Mouse (Mus musculus) liver, embryonic 15.5 days (tissue): ENCODE results near the gene 4933402J07Rik. TPM values are rescaled to one million over a fixed set of nuclear protein-coding genes. Genes with fewer than 3 reads are reported as not detected.

ENCODE experiments used
- ATAC-seq: fragments of 200-750 bp; cut with Nextera tagmentation; 2 replicates; pipeline ENCODE4 v1.8.0; 2017; ENCODE audit warnings: moderate number of reproducible peaks, mild to moderate bottlenecking, moderate library complexity; ENCODE audit not compliant: insufficient read depth
- H3K27ac ChIP-seq: fragments of 300-500 bp; sonication (generic); replicated peaks from 2 replicates; pipeline ENCODE4 v1.5.1; 2015; ENCODE audit warnings: mild to moderate bottlenecking, inconsistent platforms
- H3K27me3 ChIP-seq: fragments of 300-500 bp; sonication (generic); 2 replicates; pipeline ENCODE4 v1.6.1; 2015; ENCODE audit warnings: mild to moderate bottlenecking, inconsistent platforms
- H3K36me3 ChIP-seq: fragments of 300-500 bp; sonication (generic); replicated peaks from 2 replicates; pipeline ENCODE4 v1.6.1; 2015; ENCODE audit warnings: moderate library complexity, mild to moderate bottlenecking, inconsistent platforms
- H3K4me1 ChIP-seq: fragments of 300-500 bp; sonication (generic); replicated peaks from 2 replicates; pipeline ENCODE4 v1.6.1; 2015; ENCODE audit warnings: inconsistent platforms
- H3K4me2 ChIP-seq: fragments of 300-500 bp; sonication (generic); 2 replicates; pipeline ENCODE4 v1.6.1; 2015; ENCODE audit warnings: moderate library complexity, mild to moderate bottlenecking, inconsistent platforms
- H3K4me3 ChIP-seq: fragments of 300-500 bp; sonication (generic); replicated peaks from 2 replicates; pipeline ENCODE4 v1.5.1; 2015; ENCODE audit warnings: mild to moderate bottlenecking, inconsistent platforms
- H3K9ac ChIP-seq: fragments of 300-500 bp; sonication (generic); 2 replicates; pipeline ENCODE4 v1.6.1; 2015; ENCODE audit warnings: moderate library complexity, mild to moderate bottlenecking, inconsistent platforms
- H3K9me3 ChIP-seq: fragments of 300-500 bp; sonication (generic); replicated peaks from 2 replicates; pipeline ENCODE4 v1.6.1; 2016; ENCODE audit warnings: inconsistent platforms
- WGBS: fragments of 180-500 bp; shearing (Covaris S2); methylation state at CpG from one replicate; pipeline ENCODE4 v1.1.7; 2015; ENCODE audit warnings: mixed read lengths; ENCODE audit not compliant: insufficient replicate concordance; 5-methylcytosine and 5-hydroxymethylcytosine counted together
- polyA plus RNA-seq: library from polyadenylated mRNA; unstranded; fragments of >200 nt; fragmentation: Nextera tagmentation; extraction: Ambion mirVana; gene quantifications from 2 replicates; pipeline ENCODE4 v1.2.1, GENCODE M21; 2015

4933402J07Rik gene
- polyA plus RNA-seq, 1 experiment from 2014 or later, result not detected

- H3K4me3 ChIP-seq, result no peak overlapping the region
- no peak for ATAC-seq
These were observed 57.5 kb downstream of the 4933402J07Rik start for GRCm38 (mm10) chr8:87621181-87621580.

GRCm38 (mm10) chr8:87629656-87630055 is 66.0 kb downstream of the 4933402J07Rik start:
- H3K36me3 ChIP-seq, result no peaks in the 10 kb centered on the region
- 52% methylated on average over 6 of the region's 6 CpGs for WGBS
- H3K27ac ChIP-seq, result no peak overlapping the region
- H3K4me1 ChIP-seq, result no peaks in the 10 kb centered on the region
- no peak overlapping the region for H3K4me2 ChIP-seq
- H3K9me3 ChIP-seq, result no peaks in the 10 kb centered on the region
- no peak overlapping the region for H3K9ac ChIP-seq
- H3K27me3 ChIP-seq, result no peaks in the 10 kb centered on the region
- ATAC-seq, result no peak
- no peak overlapping the region for H3K4me3 ChIP-seq

More at GRCm38 (mm10) chr8:87621181-87621580, 57.5 kb downstream of the 4933402J07Rik start:
- Histone ChIP-seq H3K36me3 (no peaks in the 10 kb centered on the region), H3K27me3 (no peaks in the 10 kb centered on the region), H3K9me3 (no peaks in the 10 kb centered on the region), H3K27ac (no peak overlapping the region), H3K4me2 (no peak overlapping the region), H3K9ac (no peak overlapping the region), H3K4me1 (no peaks in the 10 kb centered on the region)
- WGBS, result 64% methylated on average over 12 of the region's 12 CpGs

GRCm38 (mm10) chr8:87631776-87632175 is 68.1 kb downstream of the 4933402J07Rik start:
- no peak overlapping the region for H3K4me2 ChIP-seq
- no peak overlapping the region for H3K4me3 ChIP-seq
- no peaks in the 10 kb centered on the region for H3K9me3 ChIP-seq
- no peak overlapping the region for H3K27ac ChIP-seq
- H3K27me3 ChIP-seq, result no peaks in the 10 kb centered on the region
- no peaks in the 10 kb centered on the region for H3K36me3 ChIP-seq
- ATAC-seq, result no peak
- no peaks in the 10 kb centered on the region for H3K4me1 ChIP-seq
- H3K9ac ChIP-seq, result no peak overlapping the region
- 48% methylated on average over 7 of the region's 7 CpGs for WGBS

- ATAC-seq, result no peak
- Histone ChIP-seq H3K36me3 (no peaks in the 10 kb centered on the region), H3K9me3 (no peaks in the 10 kb centered on the region), H3K27me3 (no peaks in the 10 kb centered on the region), H3K27ac (no peak overlapping the region), H3K9ac (no peak overlapping the region), H3K4me1 (no peaks in the 10 kb centered on the region), H3K4me3 (no peak overlapping the region), H3K4me2 (no peak overlapping the region)
- 62% methylated on average over 11 of the region's 11 CpGs for WGBS
These were observed 72.6 kb downstream of the 4933402J07Rik start for GRCm38 (mm10) chr8:87636226-87636742.

Other genes starting within 250 kb of the 4933402J07Rik start
- not detected in 2 replicates for gene Cbln1, start 91.2 kb upstream of the 4933402J07Rik start, polyA plus RNA-seq